In genomic region chr4:133009676-133010075, GRCm38 (mm10) we compare ENCODE assay signal across 16 mouse cellular contexts. TPM values are rescaled to one million over a fixed set of nuclear protein-coding genes. Genes with fewer than 3 reads are reported as not detected.
DNase-seq lines count a peak whose midpoint lies in the region; ATAC-seq lines count a peak whose summit lies in the region.
"Had no signal": no experiment of that assay in that cellular context is flagged by ENCODE, and none has a peak within 500 bp of the region (broad histone marks: within the 10 kb centered on the region; RNA-seq: fewer than 3 reads in every experiment).

No protein-coding gene starts in this region.

- no peak overlapping the region for H3K27ac ChIP-seq in liver, embryonic 15.5 days (replicated peaks)
- H3K27ac ChIP-seq in liver, embryonic 12.5 days: no peak overlapping the region
- H3K27ac ChIP-seq: embryonic facial prominence, embryonic 13.5 days; forebrain, embryonic 13.5 days; gastrocnemius, adult 2 months; heart, embryonic 13.5 days; hindbrain, embryonic 14.5 days; intestine, embryonic 15.5 days had no signal

- 34% methylated on average over 5 of the region's 5 CpGs for WGBS in liver, embryonic 15.5 days (ENCODE audit: insufficient replicate concordance)
- whole genome bisulfite sequencing in liver, embryonic 12.5 days (ENCODE audit: insufficient replicate concordance): 52% methylated on average over 5 of the region's 5 CpGs

- H3K9me3 ChIP-seq in liver, embryonic 15.5 days (replicated peaks): no peaks in the 10 kb centered on the region
- H3K9me3 ChIP-seq in liver, embryonic 12.5 days (replicated peaks): no peaks in the 10 kb centered on the region
- H3K9me3 ChIP-seq: embryonic facial prominence, embryonic 13.5 days; forebrain, embryonic 13.5 days; heart, embryonic 13.5 days; hindbrain, embryonic 10.5 days; intestine, embryonic 15.5 days had no signal

- H3K4me2 ChIP-seq in liver, embryonic 15.5 days: 0 out of 2 replicates have a peak overlapping the region, but pooled peaks have one; percentile 92
- no peak overlapping the region for H3K4me2 ChIP-seq in liver, embryonic 12.5 days

- H3K9ac ChIP-seq in liver, embryonic 15.5 days: no peak overlapping the region
- no peak overlapping the region for H3K9ac ChIP-seq in liver, embryonic 12.5 days
- H3K9ac ChIP-seq: embryonic facial prominence, embryonic 13.5 days; forebrain, embryonic 13.5 days; hindbrain, embryonic 14.5 days; intestine, embryonic 15.5 days had no signal

- H3K4me3 ChIP-seq in liver, embryonic 15.5 days (replicated peaks): no peak overlapping the region
- no peak overlapping the region for H3K4me3 ChIP-seq in liver, embryonic 12.5 days
- H3K4me3 ChIP-seq: forebrain, embryonic 13.5 days; gastrocnemius, adult 2 months; intestine, embryonic 15.5 days had no signal

- peaks cover 72% of the 10 kb centered on the region for H3K4me1 ChIP-seq in liver, embryonic 15.5 days (replicated peaks)
- H3K4me1 ChIP-seq in liver, embryonic 12.5 days: peaks cover 65% of the 10 kb centered on the region

- DNase-seq in cerebellum, adult 9-10 months: peak; percentile 63
- DNase-seq in cerebellum, postnatal 14 days: no peak
- peak; percentile 93 for DNase-seq in heart, adult 11 months
- no peak for DNase-seq in heart, adult 8-10 months (ENCODE audit: low spot score)
- DNase-seq in naive thymus-derived CD4-positive, alpha-beta T cell, adult 2 months (ENCODE audit: low read depth): peak; percentile 33
- no peak for DNase-seq in thymus, postnatal 25 days
- DNase-seq: gastrocnemius, postnatal 25 days had no signal

- no peak for ATAC-seq in liver, embryonic 15.5 days (ENCODE audit: insufficient read depth)
- ATAC-seq in liver, embryonic 12.5 days: no peak
- ATAC-seq: forebrain, embryonic 13.5 days; intestine, embryonic 15.5 days had no signal

- H3K36me3 ChIP-seq in liver, embryonic 15.5 days (replicated peaks): no peaks in the 10 kb centered on the region; the same call in 1 of the 2 replicates
- H3K36me3 ChIP-seq in liver, embryonic 12.5 days: no peaks in the 10 kb centered on the region
- H3K36me3 ChIP-seq: embryonic facial prominence, embryonic 13.5 days; heart, embryonic 13.5 days; hindbrain, embryonic 10.5 days; intestine, embryonic 15.5 days had no signal

- H3K27me3 ChIP-seq in liver, embryonic 15.5 days: peaks cover 56% of the 10 kb centered on the region
- H3K27me3 ChIP-seq in liver, embryonic 12.5 days (replicated peaks): peaks cover 47% of the 10 kb centered on the region

RNA-seq across cellular contexts. Expression of gene Ahdc1, which starts 1.4 kb away (rescaled TPM):
- 10 to 100 TPM; 37.5 to 52.5 (median 45.0) TPM for total RNA-seq in heart, adult 8-10 months (2022)
- polyA plus RNA-seq in liver, embryonic 15.5 days (2015; fragmentation: Nextera tagmentation; extraction: Ambion mirVana): 1.1 and 1.3 TPM in 2 replicates
- 2.9 and 3.2 TPM in 2 replicates for polyA plus RNA-seq in liver, embryonic 12.5 days (2016; fragmentation: Nextera tagmentation; extraction: Ambion mirVana)

RNA-seq across cellular contexts. Expression of gene Fgr, which starts 35.8 kb away (rescaled TPM):
- 1 to 10 TPM in 1 of 4 experiments, under 1 TPM in 3; 0.14 to 2.5 (median 0.49) TPM for total RNA-seq in heart, adult 8-10 months (2022)
- 2.7 and 2.8 TPM in 2 replicates for polyA plus RNA-seq in liver, embryonic 15.5 days (2015; fragmentation: Nextera tagmentation; extraction: Ambion mirVana)
- 0.60 and 0.73 TPM in 2 replicates for polyA plus RNA-seq in liver, embryonic 12.5 days (2016; fragmentation: Nextera tagmentation; extraction: Ambion mirVana)
- polyA plus RNA-seq: forebrain, embryonic 13.5 days; hindbrain, embryonic 10.5 days had no signal

Comparison
In these comparisons a context has a peak if more than half of its experiments do, and no peak if none do; other contexts are left out.
1. DNase-seq: peak in cerebellum, adult 9-10 months (single experiment), heart, adult 11 months (single experiment) and naive thymus-derived CD4-positive, alpha-beta T cell, adult 2 months (single experiment); none in cerebellum, postnatal 14 days (0 of 2), heart, adult 8-10 months (single experiment) and thymus, postnatal 25 days (single experiment).